Mouse (Mus musculus): ENCODE measurements around the gene Ptgr2. TPM values are rescaled to one million over a fixed set of nuclear protein-coding genes. Genes with fewer than 3 reads are reported as not detected.

Gene Ptgr2
- total and polyA plus RNA-seq, 3 experiments = 10.1 to 184 (median 59.6) TPM

DNA sequence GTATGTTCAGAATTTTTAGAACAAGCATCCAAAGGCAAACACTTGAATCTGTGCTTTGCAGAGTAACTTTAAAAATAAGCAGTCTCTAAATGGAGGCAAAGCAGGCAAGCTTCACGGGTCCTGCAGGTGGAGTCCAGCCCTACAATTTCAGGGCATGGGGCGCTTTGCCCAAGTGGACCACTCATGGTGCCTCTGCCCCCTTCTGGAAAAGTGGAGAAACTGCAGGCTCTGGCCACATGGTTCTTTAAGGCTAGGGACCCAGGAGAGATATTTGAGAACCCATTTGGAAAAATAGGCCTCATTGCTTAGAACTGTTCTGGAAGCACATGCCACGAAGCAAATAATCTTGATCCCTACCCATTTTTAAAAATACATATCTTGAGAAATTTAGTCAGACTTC lies 35.8 kb upstream of the Ptgr2 start:
- no peaks in the 10 kb centered on the region for H3K36me3 ChIP-seq (replicated peaks)
- DNase-seq (ENCODE audit: low spot score) = peak; percentile 53
- ATAC-seq (ENCODE audit: extremely low read depth, insufficient number of reproducible peaks, low FRiP score, poor library complexity, severe bottlenecking) = peak; percentile 57; the same call in 1 of the 2 replicates
- H3K4me1 ChIP-seq (ENCODE audit: insufficient read depth, low read depth, low read length) = peaks cover 10% of the 10 kb centered on the region
- H3K4me3 ChIP-seq (ENCODE audit: low read depth, low read length) = no peak overlapping the region
- peaks cover 2% of the 10 kb centered on the region for H3K9me3 ChIP-seq (replicated peaks)
- H3K27me3 ChIP-seq (ENCODE audit: insufficient read depth, low read length) = peaks cover 22% of the 10 kb centered on the region
- TF ChIP-seq CTCF (IDR thresholded peaks at IDR 0.05; ENCODE audit: low read depth, low read length) (peak; percentile 91), GATA2 (IDR thresholded peaks at IDR 0.05; ENCODE audit: borderline replicate concordance, low read depth, low read length) (no peak)

DNA sequence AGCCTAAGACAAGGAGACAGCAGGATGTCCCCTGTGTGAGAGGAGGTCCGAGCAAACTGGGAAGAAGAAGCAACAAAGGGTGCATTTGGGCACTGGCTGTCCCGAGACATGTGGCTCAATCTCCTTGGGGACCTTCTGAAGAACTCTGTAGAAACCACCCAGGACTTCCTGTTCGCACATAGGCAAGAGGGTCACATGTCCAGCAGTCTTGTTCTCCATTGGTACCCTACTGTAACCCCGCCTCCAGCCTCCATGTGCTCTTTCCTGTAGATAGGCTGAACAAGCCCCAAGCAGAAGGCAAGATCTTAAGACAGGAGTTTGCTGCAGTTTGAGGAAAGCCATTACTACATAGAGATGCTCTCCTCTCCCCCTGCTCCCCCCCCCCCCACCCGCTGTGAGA lies 32.2 kb upstream of the Ptgr2 start:
- TF ChIP-seq GATA1 (IDR thresholded peaks at IDR 0.05; ENCODE audit: borderline replicate concordance, low read length) = no peak
- no peak for TF ChIP-seq TAL1 (conservative IDR thresholded peaks at IDR 0.05; ENCODE audit: low read depth, low read length)
- TF ChIP-seq GATA2 (IDR thresholded peaks at IDR 0.05; ENCODE audit: borderline replicate concordance, low read depth, low read length) = no peak
- no peak for TF ChIP-seq POLR2AphosphoS5 (IDR thresholded peaks at IDR 0.05; ENCODE audit: insufficient replicate concordance, low read depth, low read length)
- no peak for TF ChIP-seq CTCF (IDR thresholded peaks at IDR 0.05; ENCODE audit: low read depth, low read length)
- DNase-seq (ENCODE audit: low spot score) (no peak), ATAC-seq (ENCODE audit: extremely low read depth, insufficient number of reproducible peaks, low FRiP score, poor library complexity, severe bottlenecking) (no peak)
- H3K27me3 ChIP-seq (ENCODE audit: insufficient read depth, low read length) = peaks cover 24% of the 10 kb centered on the region
- peaks cover 3% of the 10 kb centered on the region for H3K4me1 ChIP-seq (ENCODE audit: insufficient read depth, low read depth, low read length)
- H3K4me3 ChIP-seq (ENCODE audit: low read depth, low read length) = no peak overlapping the region
- H3K9me3 ChIP-seq (replicated peaks) = peaks cover 2% of the 10 kb centered on the region
- H3K36me3 ChIP-seq (replicated peaks) = no peaks in the 10 kb centered on the region

GRCm38 (mm10) chr12:84254886-84255285 lies 30.1 kb upstream of the Ptgr2 start:
- peaks cover 2% of the 10 kb centered on the region for H3K9me3 ChIP-seq (replicated peaks)
- DNase-seq (ENCODE audit: low spot score) (no peak), ATAC-seq (ENCODE audit: extremely low read depth, insufficient number of reproducible peaks, low FRiP score, poor library complexity, severe bottlenecking) (no peak)

DNA sequence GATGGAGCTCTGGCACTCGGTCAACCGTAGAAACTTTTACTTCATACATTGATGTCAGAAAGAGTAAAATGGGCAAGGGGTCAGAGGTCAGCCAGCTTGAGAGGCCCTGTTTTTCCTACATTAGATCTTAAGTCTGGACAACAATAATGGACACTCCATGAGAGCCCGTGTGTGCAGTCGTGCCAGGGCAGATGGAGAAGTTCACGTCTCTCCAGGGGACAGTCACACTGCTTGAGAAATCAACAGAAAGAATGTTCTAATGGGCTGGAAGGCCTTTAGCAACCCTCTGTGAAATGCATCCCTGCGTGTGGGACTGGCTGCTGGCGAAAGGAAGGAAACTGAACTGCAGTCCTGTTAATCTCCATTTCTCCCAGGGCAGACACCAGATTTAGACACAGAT lies 24.7 kb upstream of the Ptgr2 start:
- TF ChIP-seq GATA2 (IDR thresholded peaks at IDR 0.05; ENCODE audit: borderline replicate concordance, low read depth, low read length) = no peak
- H3K4me1 ChIP-seq (ENCODE audit: insufficient read depth, low read depth, low read length) = peaks cover 4% of the 10 kb centered on the region; the same call in 1 of the 2 replicates
- peaks cover 57% of the 10 kb centered on the region for H3K27me3 ChIP-seq (ENCODE audit: insufficient read depth, low read length)
- no peak for DNase-seq (ENCODE audit: low spot score)
- H3K9me3 ChIP-seq (replicated peaks) = no peaks in the 10 kb centered on the region; the same call in 1 of the 2 replicates
- ATAC-seq (ENCODE audit: extremely low read depth, insufficient number of reproducible peaks, low FRiP score, poor library complexity, severe bottlenecking) = no peak
- no peak overlapping the region for H3K4me3 ChIP-seq (ENCODE audit: low read depth, low read length)
- H3K36me3 ChIP-seq (replicated peaks) = no peaks in the 10 kb centered on the region

More at GRCm38 (mm10) chr12:84254886-84255285, 30.1 kb upstream of the Ptgr2 start:
- peaks cover 3% of the 10 kb centered on the region for H3K4me1 ChIP-seq (ENCODE audit: insufficient read depth, low read depth, low read length)
- H3K4me3 ChIP-seq (ENCODE audit: low read depth, low read length) = no peak overlapping the region
- no peaks in the 10 kb centered on the region for H3K36me3 ChIP-seq (replicated peaks)
- TF ChIP-seq POLR2AphosphoS5 (IDR thresholded peaks at IDR 0.05; ENCODE audit: insufficient replicate concordance, low read depth, low read length) (no peak), TAL1 (conservative IDR thresholded peaks at IDR 0.05; ENCODE audit: low read depth, low read length) (no peak), GATA1 (IDR thresholded peaks at IDR 0.05; ENCODE audit: borderline replicate concordance, low read length) (no peak), CTCF (IDR thresholded peaks at IDR 0.05; ENCODE audit: low read depth, low read length) (no peak), GATA2 (IDR thresholded peaks at IDR 0.05; ENCODE audit: borderline replicate concordance, low read depth, low read length) (no peak)
- peaks cover 29% of the 10 kb centered on the region for H3K27me3 ChIP-seq (ENCODE audit: insufficient read depth, low read length)

- no peaks in the 10 kb centered on the region for H3K4me1 ChIP-seq (ENCODE audit: insufficient read depth, low read depth, low read length)
- no peaks in the 10 kb centered on the region; the same call in 1 of the 2 replicates for H3K9me3 ChIP-seq (replicated peaks)
- TF ChIP-seq TAL1 (conservative IDR thresholded peaks at IDR 0.05; ENCODE audit: low read depth, low read length) (no peak), POLR2AphosphoS5 (IDR thresholded peaks at IDR 0.05; ENCODE audit: insufficient replicate concordance, low read depth, low read length) (no peak), GATA1 (IDR thresholded peaks at IDR 0.05; ENCODE audit: borderline replicate concordance, low read length) (no peak), CTCF (IDR thresholded peaks at IDR 0.05; ENCODE audit: low read depth, low read length) (no peak), GATA2 (IDR thresholded peaks at IDR 0.05; ENCODE audit: borderline replicate concordance, low read depth, low read length) (no peak)
- H3K4me3 ChIP-seq (ENCODE audit: low read depth, low read length) = no peak overlapping the region
- ATAC-seq (ENCODE audit: extremely low read depth, insufficient number of reproducible peaks, low FRiP score, poor library complexity, severe bottlenecking) (no peak), DNase-seq (ENCODE audit: low spot score) (no peak)
- no peaks in the 10 kb centered on the region for H3K36me3 ChIP-seq (replicated peaks)
- H3K27me3 ChIP-seq (ENCODE audit: insufficient read depth, low read length) = peaks cover 49% of the 10 kb centered on the region
These were observed 17.8 kb upstream of the Ptgr2 start for GRCm38 (mm10) chr12:84267264-84267663.

- TF ChIP-seq CTCF (IDR thresholded peaks at IDR 0.05; ENCODE audit: low read depth, low read length) (no peak), GATA1 (IDR thresholded peaks at IDR 0.05; ENCODE audit: borderline replicate concordance, low read length) (no peak), POLR2AphosphoS5 (IDR thresholded peaks at IDR 0.05; ENCODE audit: insufficient replicate concordance, low read depth, low read length) (no peak), GATA2 (IDR thresholded peaks at IDR 0.05; ENCODE audit: borderline replicate concordance, low read depth, low read length) (no peak), TAL1 (conservative IDR thresholded peaks at IDR 0.05; ENCODE audit: low read depth, low read length) (no peak)
- no peaks in the 10 kb centered on the region for H3K9me3 ChIP-seq (replicated peaks)
- ATAC-seq (ENCODE audit: extremely low read depth, insufficient number of reproducible peaks, low FRiP score, poor library complexity, severe bottlenecking) = no peak
- H3K36me3 ChIP-seq (replicated peaks) = no peaks in the 10 kb centered on the region
- H3K4me1 ChIP-seq (ENCODE audit: insufficient read depth, low read depth, low read length) = peaks cover 15% of the 10 kb centered on the region
- no peak for DNase-seq (ENCODE audit: low spot score)
- peaks cover 10% of the 10 kb centered on the region for H3K27me3 ChIP-seq (ENCODE audit: insufficient read depth, low read length)
- H3K4me3 ChIP-seq (ENCODE audit: low read depth, low read length) = no peak overlapping the region
These were observed 11.7 kb upstream of the Ptgr2 start for GRCm38 (mm10) chr12:84273366-84273765.

- no peak overlapping the region for H3K4me3 ChIP-seq (ENCODE audit: low read depth, low read length)
- no peaks in the 10 kb centered on the region for H3K36me3 ChIP-seq (replicated peaks)
- TF ChIP-seq GATA1 (IDR thresholded peaks at IDR 0.05; ENCODE audit: borderline replicate concordance, low read length) (no peak), GATA2 (IDR thresholded peaks at IDR 0.05; ENCODE audit: borderline replicate concordance, low read depth, low read length) (no peak), POLR2AphosphoS5 (IDR thresholded peaks at IDR 0.05; ENCODE audit: insufficient replicate concordance, low read depth, low read length) (no peak), TAL1 (conservative IDR thresholded peaks at IDR 0.05; ENCODE audit: low read depth, low read length) (no peak), CTCF (IDR thresholded peaks at IDR 0.05; ENCODE audit: low read depth, low read length) (no peak)
- ATAC-seq (ENCODE audit: extremely low read depth, insufficient number of reproducible peaks, low FRiP score, poor library complexity, severe bottlenecking) (no peak), DNase-seq (ENCODE audit: low spot score) (no peak)
- no peaks in the 10 kb centered on the region for H3K9me3 ChIP-seq (replicated peaks)
- H3K4me1 ChIP-seq (ENCODE audit: insufficient read depth, low read depth, low read length) = peaks cover 15% of the 10 kb centered on the region
- peaks cover 11% of the 10 kb centered on the region for H3K27me3 ChIP-seq (ENCODE audit: insufficient read depth, low read length)
These were observed 9.7 kb upstream of the Ptgr2 start for GRCm38 (mm10) chr12:84275288-84275687.

All from G1E (cell line).